Mouse (Mus musculus) intestine, embryonic 16.5 days (tissue): ENCODE data around the gene Nmrk1. TPM values are rescaled to one million over a fixed set of nuclear protein-coding genes. Genes with fewer than 3 reads are reported as not detected.
"Not testable (repeated sequence)": the region's sequence is repeated elsewhere in the genome, so short reads cannot be mapped to it uniquely, and the experiment has no call there.

Experiments used
- ATAC-seq: fragments of 200-750 bp; cut with Nextera tagmentation; 2 replicates; pipeline ENCODE4 v1.8.0; 2017; ENCODE audit warnings: moderate TSS enrichment, moderate library complexity
- H3K27ac ChIP-seq: fragments of 300-500 bp; sonication (generic); 2 replicates; pipeline ENCODE4 v1.5.1; 2014; ENCODE audit warnings: mild to moderate bottlenecking, low read length
- H3K27me3 ChIP-seq: fragments of 300-500 bp; sonication (generic); replicated peaks from 2 replicates; pipeline ENCODE4 v1.6.1; 2014; ENCODE audit warnings: low read length, control low read depth, mixed read lengths; ENCODE audit not compliant: control insufficient read depth, insufficient read depth
- H3K36me3 ChIP-seq: fragments of 300-500 bp; sonication (generic); 2 replicates; pipeline ENCODE4 v1.6.1; 2014; ENCODE audit warnings: low read length, control low read depth; ENCODE audit not compliant: control insufficient read depth, insufficient read depth
- H3K4me1 ChIP-seq: fragments of 300-500 bp; sonication (generic); 2 replicates; pipeline ENCODE4 v1.6.1; 2014; ENCODE audit warnings: low read length, control low read depth, mixed read lengths; ENCODE audit not compliant: control insufficient read depth, insufficient read depth
- H3K4me2 ChIP-seq: fragments of 300-500 bp; sonication (generic); 2 replicates; pipeline ENCODE4 v1.6.1; 2014; ENCODE audit warnings: low read depth, low read length, control low read depth
- H3K4me3 ChIP-seq: fragments of 300-500 bp; sonication (generic); 2 replicates; pipeline ENCODE4 v1.5.1; 2014; ENCODE audit warnings: mild to moderate bottlenecking, low read length
- H3K9ac ChIP-seq: fragments of 300-500 bp; sonication (generic); 2 replicates; pipeline ENCODE4 v1.6.1; 2014; ENCODE audit warnings: low read depth, low read length
- H3K9me3 ChIP-seq: fragments of 300-500 bp; sonication (generic); 2 replicates; pipeline ENCODE4 v1.6.1; 2016; ENCODE audit warnings: low read length, control low read depth; ENCODE audit not compliant: control insufficient read depth
- WGBS: fragments of 180-500 bp; shearing (Covaris S2); extraction: QIAGEN DNeasy Blood & Tissue Kit; methylation state at CpG from one replicate; pipeline ENCODE4 v1.1.7; 2014; 5-methylcytosine and 5-hydroxymethylcytosine counted together
- polyA plus RNA-seq: library from polyadenylated mRNA; unstranded; fragments of >200 nt; fragmentation: Nextera tagmentation; extraction: Ambion mirVana; gene quantifications from 2 replicates; pipeline ENCODE4 v1.2.1, GENCODE M21; 2015

The Nmrk1 gene
- 10.2 TPM in 2 replicates for polyA plus RNA-seq

GRCm38 (mm10) chr19:18631644-18632219 is at the start of gene Nmrk1, which contains the start of gene Ostf1:
Nmrk1 (plus strand) TSS chr19:18631950.
Ostf1 (minus strand) TSS chr19:18631823.
- 1% methylated on average over 51 of the region's 51 CpGs for WGBS
- peak within 1 kb of the TSS; percentile 76 for H3K4me2 ChIP-seq
- H3K4me3 ChIP-seq: peak within 1 kb of the TSS; percentile 85
- H3K27me3 ChIP-seq: no peaks in the 10 kb centered on the region
- peak; percentile 98 for ATAC-seq
- H3K9ac ChIP-seq: peak within 1 kb of the TSS; percentile 75
- no peaks in the 10 kb centered on the region for H3K9me3 ChIP-seq
- H3K36me3 ChIP-seq: no peaks in the 10 kb centered on the region
- 0 out of 2 replicates have a peak, but pooled peaks cover 7% of the 10 kb centered on the region for H3K4me1 ChIP-seq
- H3K27ac ChIP-seq: peak within 1 kb of the TSS; percentile 92

GRCm38 (mm10) chr19:18582226-18582625 is 49.5 kb upstream of the Nmrk1 start:
- ATAC-seq: no peak
- no peak overlapping the region for H3K27ac ChIP-seq
- H3K36me3 ChIP-seq: no peaks in the 10 kb centered on the region
- H3K27me3 ChIP-seq: no peaks in the 10 kb centered on the region
- H3K4me2 ChIP-seq: no peak overlapping the region
- no peak overlapping the region for H3K9ac ChIP-seq
- WGBS: 93% methylated on average over 9 of the region's 9 CpGs
- H3K4me1 ChIP-seq: peaks cover 5% of the 10 kb centered on the region; the same call in 1 of the 2 replicates
- H3K9me3 ChIP-seq: no peaks in the 10 kb centered on the region
- H3K4me3 ChIP-seq: no peak overlapping the region

- Histone ChIP-seq H3K4me1 (peaks cover 5% of the 10 kb centered on the region; the same call in 1 of the 2 replicates), H3K4me3 (no peak overlapping the region), H3K9me3 (no peaks in the 10 kb centered on the region), H3K27me3 (no peaks in the 10 kb centered on the region), H3K27ac (no peak overlapping the region), H3K4me2 (no peak overlapping the region), H3K36me3 (no peaks in the 10 kb centered on the region), H3K9ac (no peak overlapping the region)
- ATAC-seq: no peak
- 83% methylated on average over 6 of the region's 6 CpGs for WGBS
Measured at GRCm38 (mm10) chr19:18582887-18583286, 48.9 kb upstream of the Nmrk1 start.

- H3K4me1 ChIP-seq: peaks cover 3% of the 10 kb centered on the region; the same call in 1 of the 2 replicates
- no peak for ATAC-seq
- no peak overlapping the region for H3K4me2 ChIP-seq
- H3K27me3 ChIP-seq: no peaks in the 10 kb centered on the region
- no peak overlapping the region for H3K9ac ChIP-seq
- H3K9me3 ChIP-seq: no peaks in the 10 kb centered on the region
- H3K27ac ChIP-seq: no peak overlapping the region
- no peak overlapping the region for H3K4me3 ChIP-seq
- 88% methylated on average over 4 of the region's 4 CpGs for WGBS
- peaks cover 2% of the 10 kb centered on the region; the same call in 1 of the 2 replicates for H3K36me3 ChIP-seq
Measured at GRCm38 (mm10) chr19:18583706-18584105, 48.0 kb upstream of the Nmrk1 start.

- no peaks in the 10 kb centered on the region for H3K9me3 ChIP-seq
- no peaks in the 10 kb centered on the region for H3K27me3 ChIP-seq
- ATAC-seq: no peak
- H3K4me1 ChIP-seq: no peaks in the 10 kb centered on the region
- peaks cover 2% of the 10 kb centered on the region; the same call in 1 of the 2 replicates for H3K36me3 ChIP-seq
- no peak overlapping the region for H3K4me3 ChIP-seq
- no peak overlapping the region for H3K9ac ChIP-seq
- H3K27ac ChIP-seq: no peak overlapping the region
- WGBS: 89% methylated on average over 7 of the region's 7 CpGs
- no peak overlapping the region for H3K4me2 ChIP-seq
Measured at GRCm38 (mm10) chr19:18584621-18585020, 47.1 kb upstream of the Nmrk1 start.

- no peak overlapping the region for H3K9ac ChIP-seq
- H3K27ac ChIP-seq: no peak overlapping the region
- peaks cover 2% of the 10 kb centered on the region; the same call in 1 of the 2 replicates for H3K36me3 ChIP-seq
- no peaks in the 10 kb centered on the region for H3K9me3 ChIP-seq
- 90% methylated on average over 9 of the region's 9 CpGs for WGBS
- H3K4me3 ChIP-seq: no peak overlapping the region
- no peak for ATAC-seq
- no peaks in the 10 kb centered on the region for H3K4me1 ChIP-seq
- no peak overlapping the region for H3K4me2 ChIP-seq
- no peaks in the 10 kb centered on the region for H3K27me3 ChIP-seq
Measured at GRCm38 (mm10) chr19:18587118-18587517, 44.6 kb upstream of the Nmrk1 start.

- 100% methylated on average over 1 of the region's 1 CpGs for WGBS
- H3K4me1 ChIP-seq: no peaks in the 10 kb centered on the region
- no peak overlapping the region for H3K4me3 ChIP-seq
- no peaks in the 10 kb centered on the region for H3K9me3 ChIP-seq
- H3K4me2 ChIP-seq: no peak overlapping the region
- no peak overlapping the region for H3K27ac ChIP-seq
- no peak for ATAC-seq
- peaks cover 2% of the 10 kb centered on the region; the same call in 1 of the 2 replicates for H3K36me3 ChIP-seq
- no peaks in the 10 kb centered on the region for H3K27me3 ChIP-seq
- no peak overlapping the region for H3K9ac ChIP-seq
Measured at GRCm38 (mm10) chr19:18588243-18588642, 43.5 kb upstream of the Nmrk1 start.

GRCm38 (mm10) chr19:18588801-18589200 is 42.9 kb upstream of the Nmrk1 start:
- H3K27me3 ChIP-seq: not testable (repeated sequence)

GRCm38 (mm10) chr19:18589276-18589675 is 42.5 kb upstream of the Nmrk1 start:
- Histone ChIP-seq H3K4me2 (no peak overlapping the region), H3K36me3 (peaks cover 2% of the 10 kb centered on the region; the same call in 1 of the 2 replicates), H3K9ac (no peak overlapping the region), H3K4me3 (no peak overlapping the region), H3K4me1 (no peaks in the 10 kb centered on the region), H3K9me3 (no peaks in the 10 kb centered on the region), H3K27me3 (no peaks in the 10 kb centered on the region), H3K27ac (no peak overlapping the region)
- WGBS: 89% methylated on average over 8 of the region's 8 CpGs
- no peak for ATAC-seq

More at GRCm38 (mm10) chr19:18588801-18589200, 42.9 kb upstream of the Nmrk1 start:
- H3K36me3 ChIP-seq, H3K9ac ChIP-seq, H3K4me1 ChIP-seq, H3K4me3 ChIP-seq, H3K9me3 ChIP-seq, H3K27ac ChIP-seq, ATAC-seq, H3K4me2 ChIP-seq: not testable (repeated sequence)
- WGBS: 96% methylated on average over 10 of the region's 10 CpGs
